Mouse (Mus musculus): ENCODE results near the gene Tbc1d4.

Gene Tbc1d4

DNA sequence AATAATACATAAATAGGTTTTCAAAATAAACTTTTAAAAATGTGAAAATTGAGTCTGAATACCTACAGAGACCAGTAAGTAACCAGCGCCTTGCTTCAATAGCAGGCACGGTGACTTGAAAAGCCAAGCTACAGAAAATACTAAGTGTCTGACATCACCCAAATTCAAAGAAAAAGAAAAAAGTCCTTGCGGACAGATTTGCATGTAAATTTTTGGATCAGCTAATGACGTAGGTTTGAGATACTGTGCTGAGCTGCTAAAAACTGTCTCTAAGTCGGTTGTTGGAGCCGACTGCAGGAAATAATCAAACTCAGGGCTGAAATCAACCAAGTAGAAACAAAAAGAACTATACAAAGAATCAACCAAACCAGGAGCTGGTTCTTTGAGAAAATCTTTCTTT is 107.1 kb downstream of the Tbc1d4 start:
- no peak for DNase-seq (ENCODE audit: inconsistent ontology term)

DNA sequence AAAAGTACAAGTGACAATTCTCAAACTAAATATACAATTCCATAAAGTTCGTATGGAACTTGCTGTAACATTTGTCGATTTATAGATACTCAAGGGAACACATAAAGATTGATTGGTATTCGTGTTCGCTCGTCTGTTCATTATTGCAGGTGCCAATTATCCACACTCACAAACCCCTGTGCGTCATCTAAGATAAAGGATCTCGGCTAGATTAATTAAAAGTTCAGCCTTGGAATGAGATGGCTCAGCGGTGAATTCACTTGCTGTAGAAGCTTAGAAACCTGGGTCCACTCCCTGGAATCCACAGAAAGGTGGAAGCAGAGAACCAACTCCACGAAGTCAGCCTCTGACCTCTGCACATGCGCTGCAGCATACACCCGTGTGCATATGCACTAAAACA is 107.5 kb downstream of the Tbc1d4 start:
- DNase-seq (ENCODE audit: inconsistent ontology term), result no peak

DNA sequence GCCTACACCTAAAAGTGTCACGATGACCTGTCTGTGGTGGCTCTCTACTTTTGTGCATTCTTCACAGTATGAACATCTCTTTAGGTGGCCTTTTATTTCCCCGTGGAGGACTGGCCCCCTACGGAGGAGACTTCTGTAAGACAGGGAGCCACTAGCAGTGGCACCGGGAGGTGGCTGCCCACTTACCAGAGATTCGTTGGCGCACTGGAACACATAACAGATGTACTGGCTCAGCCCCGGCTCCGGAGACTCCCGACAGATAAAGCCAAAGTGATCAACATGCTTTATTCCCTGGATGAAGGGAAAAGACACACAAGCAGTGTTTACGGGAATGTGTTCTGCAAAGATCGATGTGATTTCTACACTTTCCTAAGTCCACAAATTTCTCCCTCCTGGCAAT is 108.2 kb downstream of the Tbc1d4 start:
- no peak for DNase-seq (ENCODE audit: inconsistent ontology term)

DNA sequence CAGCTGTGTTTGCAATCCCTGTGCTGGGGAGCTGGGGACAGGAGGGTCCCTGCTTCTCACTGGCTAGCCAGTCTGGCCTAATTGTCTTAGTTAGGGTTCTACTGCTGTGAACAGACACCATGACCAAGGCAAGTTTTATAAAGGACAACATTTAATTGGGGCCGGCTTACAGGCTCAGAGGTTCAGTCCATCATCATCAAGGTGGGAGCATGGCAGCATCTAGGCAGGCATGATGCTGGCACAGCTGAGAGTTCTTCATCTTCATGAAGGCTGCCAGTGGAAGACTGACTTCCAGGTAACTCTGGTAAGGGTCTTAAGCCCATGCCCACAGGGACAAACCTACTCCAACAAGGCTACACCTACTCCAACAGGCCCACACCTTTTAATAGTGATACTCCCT is 109.2 kb downstream of the Tbc1d4 start:
- no peak for DNase-seq (ENCODE audit: inconsistent ontology term)

DNA sequence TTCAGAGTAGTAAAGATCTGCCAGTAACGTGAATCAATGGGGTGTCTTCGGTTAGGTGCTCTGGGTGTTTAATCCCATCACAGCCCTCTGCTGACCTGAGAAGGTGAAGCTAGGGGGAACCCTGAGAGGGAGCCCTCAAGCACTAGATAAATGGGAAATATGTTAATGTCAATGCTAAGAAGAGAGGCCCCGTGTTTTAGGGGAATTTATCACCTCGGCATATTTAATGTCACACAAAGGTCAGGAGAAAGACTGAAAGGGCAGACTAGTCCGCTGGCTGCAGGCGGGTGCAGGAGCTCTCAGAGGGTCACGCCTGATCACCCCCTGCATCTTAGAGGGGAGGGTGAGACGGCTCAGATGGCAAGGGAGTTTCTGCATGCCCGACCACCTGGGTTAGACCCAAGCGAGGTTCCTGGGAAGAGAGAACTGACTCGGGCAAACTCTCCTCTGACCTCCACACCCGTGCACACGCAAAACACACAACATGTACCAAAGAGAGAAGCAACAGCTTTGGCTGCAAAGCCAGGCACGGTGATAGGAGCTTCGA is 120.7 kb downstream of the Tbc1d4 start:
- DNase-seq (ENCODE audit: inconsistent ontology term), result no peak

DNA sequence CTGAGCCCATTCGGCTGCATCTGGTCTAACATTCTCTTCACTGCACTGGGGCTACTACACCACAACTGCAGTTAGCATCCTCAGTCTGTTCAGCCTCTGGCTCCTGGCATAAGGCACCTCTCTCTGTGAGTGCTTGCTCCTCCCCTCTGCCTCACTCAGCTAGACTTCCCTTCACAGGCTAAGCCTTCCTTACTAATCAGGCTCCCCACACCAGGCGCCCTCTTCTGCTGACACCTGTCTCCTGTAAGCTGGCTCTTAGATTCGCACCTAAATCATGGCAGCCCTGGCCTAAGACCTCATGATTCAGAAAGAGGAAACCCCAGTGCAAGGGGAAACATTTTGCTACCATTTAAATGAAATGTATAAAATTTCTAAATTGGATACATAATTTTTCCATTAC is 122.4 kb downstream of the Tbc1d4 start:
- no peak for DNase-seq (ENCODE audit: inconsistent ontology term)

DNA sequence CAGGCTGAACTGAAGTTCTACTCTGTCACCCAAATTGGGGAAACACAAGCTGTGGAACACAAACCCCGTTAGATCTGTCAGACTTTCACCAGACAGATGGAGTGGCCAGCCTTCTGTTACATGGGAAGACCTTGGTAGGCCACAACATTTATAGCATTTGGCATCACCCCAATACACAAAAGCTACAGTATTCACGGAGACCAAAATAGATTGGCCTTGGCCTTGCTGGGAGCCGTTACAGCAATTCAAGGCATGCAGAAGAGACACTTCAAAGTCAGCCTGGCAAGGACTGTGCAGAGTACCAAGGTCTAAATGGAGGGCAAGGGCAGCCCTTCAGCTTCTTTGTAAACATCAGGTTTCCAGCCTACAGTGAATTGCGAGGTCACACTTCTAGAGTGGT is 125.8 kb downstream of the Tbc1d4 start:
- peak; percentile 27 for DNase-seq (ENCODE audit: inconsistent ontology term)

DNA sequence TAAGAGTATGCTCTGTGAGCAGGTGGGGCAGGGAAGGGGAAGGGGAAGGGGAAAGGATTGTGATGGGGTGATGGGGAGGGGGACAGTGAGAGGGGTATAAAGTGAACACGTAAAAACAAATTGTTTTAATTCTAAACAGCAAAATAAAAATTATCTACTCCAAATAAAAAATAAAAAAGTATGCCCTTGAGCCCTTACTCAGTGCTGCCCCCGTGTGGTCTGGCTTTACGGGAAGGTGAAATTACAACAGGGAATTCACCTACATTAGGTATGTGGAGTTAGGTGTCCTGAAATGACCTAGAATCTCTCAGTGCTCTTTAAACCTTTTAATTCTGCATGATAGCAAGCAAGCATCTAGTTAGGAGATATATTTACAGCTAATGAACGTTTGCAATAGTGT is 126.7 kb downstream of the Tbc1d4 start:
- DNase-seq (ENCODE audit: inconsistent ontology term), result no peak

DNA sequence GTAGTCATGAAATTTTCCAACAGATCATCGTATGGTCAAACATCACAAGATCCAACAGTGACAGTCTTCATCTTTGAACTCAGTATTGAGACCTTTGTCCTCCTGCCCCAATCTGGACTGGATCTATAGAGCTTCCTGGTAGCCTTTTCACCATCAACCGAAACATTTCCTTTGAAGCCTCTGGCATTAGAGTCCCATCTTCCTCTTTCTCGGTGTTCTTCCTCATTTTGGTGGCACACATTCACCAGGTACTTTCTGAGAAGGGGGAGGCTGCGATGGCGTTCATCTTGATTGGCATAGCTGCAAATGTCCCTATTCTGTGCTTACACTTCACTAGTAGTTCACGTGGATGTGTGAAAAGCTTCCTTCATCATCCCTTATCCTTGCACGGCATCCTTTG is 127.8 kb downstream of the Tbc1d4 start:
- no peak for DNase-seq (ENCODE audit: inconsistent ontology term)

DNA sequence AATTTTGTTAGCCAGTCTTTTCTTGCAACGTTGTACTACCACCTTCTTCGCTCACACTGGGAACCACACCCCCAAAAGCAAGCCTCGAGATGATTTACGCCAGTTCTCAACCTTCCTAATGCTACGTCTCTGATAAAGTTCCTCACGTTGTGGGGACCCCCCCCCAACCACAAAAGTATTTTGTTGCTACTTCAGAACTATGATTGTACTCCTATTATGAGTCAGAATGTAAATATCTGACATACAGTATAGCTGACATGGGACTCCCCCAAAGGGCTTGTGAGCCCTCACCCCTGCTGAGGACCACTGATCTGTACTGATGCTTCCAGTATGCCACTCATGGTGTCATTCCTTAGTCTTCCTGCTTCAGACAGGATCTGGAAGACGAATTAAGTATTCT is 128.4 kb downstream of the Tbc1d4 start:
- no peak for DNase-seq (ENCODE audit: inconsistent ontology term)

DNA sequence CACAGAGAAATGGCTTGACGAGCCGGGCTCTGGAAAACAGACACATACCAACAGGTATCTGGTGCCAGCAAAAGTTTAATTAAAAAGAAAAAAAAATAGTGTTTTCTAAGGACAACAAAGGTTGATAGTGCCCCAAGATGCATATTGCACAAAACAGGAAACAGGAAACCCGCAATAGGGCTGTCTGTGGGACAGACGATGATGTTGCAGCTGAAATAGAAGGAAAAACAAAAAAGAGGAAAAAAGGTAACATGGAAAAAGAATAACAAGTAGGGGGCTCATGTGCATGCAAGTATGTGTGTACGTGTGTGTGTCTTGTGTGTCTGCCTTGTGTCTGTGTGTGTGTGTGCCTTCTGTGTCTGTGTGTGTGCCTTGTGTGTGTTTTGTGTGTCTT is 131.2 kb downstream of the Tbc1d4 start:
- no peak for DNase-seq (ENCODE audit: inconsistent ontology term)

DNA sequence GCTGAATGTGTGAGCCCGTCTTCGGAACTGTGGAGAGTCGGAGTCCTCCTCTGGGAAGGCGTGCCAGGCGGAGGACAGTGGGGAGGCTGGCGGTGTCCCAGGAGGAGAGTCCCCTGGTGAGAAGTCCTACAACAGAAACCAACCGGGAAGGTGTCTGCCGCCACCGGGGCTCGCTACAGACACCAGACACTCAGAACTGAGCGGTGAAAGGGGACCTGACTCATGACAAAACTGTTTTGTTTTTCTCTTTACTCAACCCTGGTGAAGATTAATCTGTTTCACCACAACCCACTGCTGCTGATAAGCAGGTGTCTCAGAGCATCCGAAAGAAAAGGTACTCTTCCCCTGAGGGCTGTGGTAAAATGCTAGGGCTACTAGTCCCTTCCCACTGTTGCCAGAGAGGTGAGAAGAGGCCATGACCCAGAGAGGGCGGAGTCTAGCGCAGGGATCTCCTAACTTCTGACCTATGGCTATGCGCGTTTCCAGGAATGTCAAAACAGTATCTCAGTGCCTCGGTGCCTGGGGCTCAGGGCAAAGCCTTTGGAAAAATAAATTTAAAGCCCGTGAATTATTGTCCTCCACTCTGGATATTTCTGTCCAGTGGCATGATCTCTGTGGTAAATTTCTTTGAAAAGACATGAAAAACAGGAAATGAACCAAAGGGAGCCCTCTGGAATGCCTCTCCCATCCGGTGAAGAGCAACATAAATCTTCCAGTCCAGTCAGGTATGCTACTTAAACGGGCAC is 131.7 kb downstream of the Tbc1d4 start:
- no peak for DNase-seq (ENCODE audit: inconsistent ontology term)

DNA sequence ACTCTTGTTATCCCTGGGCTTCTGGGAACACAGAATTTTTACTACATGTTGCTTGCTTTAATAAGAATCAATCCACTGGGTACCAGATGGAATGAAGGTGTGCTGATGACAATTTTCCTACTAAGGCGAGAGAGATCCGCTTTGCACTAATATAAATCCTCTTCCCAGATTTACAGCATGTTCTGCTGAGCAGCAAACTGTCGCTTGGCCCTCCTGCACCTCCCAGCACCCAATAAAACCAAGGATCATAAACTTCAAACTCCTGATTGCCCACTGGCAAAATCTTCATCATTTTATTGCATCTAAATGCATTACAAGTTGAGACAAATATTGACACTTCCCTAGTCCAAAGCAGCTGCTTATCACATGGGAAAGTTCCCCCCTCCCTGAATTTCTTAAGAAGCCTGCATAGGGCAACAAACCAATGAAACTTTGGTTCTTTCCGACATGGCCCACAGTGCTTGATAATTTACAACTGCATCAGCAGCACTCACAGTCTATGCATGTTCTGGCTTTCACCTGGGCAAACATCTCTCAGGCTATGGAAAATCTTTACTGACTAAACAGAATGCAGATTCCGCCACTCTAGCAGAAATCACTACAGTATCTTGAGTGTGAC is 139.4 kb downstream of the Tbc1d4 start:
- DNase-seq (ENCODE audit: inconsistent ontology term), result no peak

DNA sequence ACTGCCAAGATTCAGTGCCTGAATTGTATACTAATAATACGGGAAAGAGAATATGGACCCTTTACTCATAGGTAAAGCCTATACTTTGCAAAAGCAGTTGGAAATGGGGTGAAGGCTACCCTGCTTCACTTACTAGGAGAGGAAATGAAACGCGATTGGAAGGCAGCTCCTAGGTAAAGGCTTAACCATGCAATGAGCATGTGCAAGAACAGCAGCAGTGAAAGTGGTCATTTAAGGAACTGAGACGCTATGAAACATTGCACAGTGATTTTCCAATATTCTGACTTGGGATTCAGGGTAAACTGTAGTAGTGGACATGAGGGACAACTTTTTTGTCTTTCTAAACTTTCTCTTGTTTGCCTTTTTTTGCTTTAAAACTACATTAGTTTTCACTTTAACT is 140.8 kb downstream of the Tbc1d4 start:
- DNase-seq (ENCODE audit: inconsistent ontology term), result no peak

DNA sequence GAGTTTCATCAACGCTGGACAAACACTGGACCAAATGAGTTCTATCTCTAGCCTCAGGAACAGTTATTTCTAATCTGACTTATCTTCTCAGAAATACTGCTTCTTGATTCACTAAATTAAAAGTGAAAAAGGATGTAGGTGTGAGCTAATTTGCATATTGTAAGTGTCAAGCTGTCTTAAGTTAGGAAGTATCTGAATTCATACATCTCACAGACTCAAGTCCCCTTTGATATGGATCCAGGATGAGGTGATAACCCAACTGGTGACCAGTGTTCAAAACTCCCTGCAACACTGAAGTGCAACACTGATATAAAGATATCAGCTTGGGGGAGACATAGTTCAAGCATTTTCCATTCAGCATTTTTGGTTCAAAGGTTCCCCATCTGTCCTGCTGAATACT is 141.5 kb downstream of the Tbc1d4 start:
- no peak for DNase-seq (ENCODE audit: inconsistent ontology term)

DNA sequence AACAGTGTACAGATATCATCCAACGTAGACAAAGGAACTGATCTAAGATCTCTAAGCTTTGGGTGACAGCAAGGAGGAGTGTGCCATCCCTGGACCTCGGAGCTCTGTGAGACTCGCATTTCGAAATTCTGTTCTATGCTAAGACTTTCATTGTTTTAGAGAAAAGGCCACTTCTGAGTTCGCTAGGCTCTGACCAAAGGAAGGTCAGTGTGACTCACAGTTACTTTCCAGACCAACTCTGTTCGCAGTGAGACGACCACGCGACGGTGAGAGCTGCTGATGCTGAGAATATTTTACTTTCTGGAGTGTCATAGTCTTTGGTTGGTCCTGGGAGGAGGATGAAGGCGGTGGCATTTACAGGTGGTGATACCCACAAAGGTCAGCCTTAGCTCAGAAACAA is 142.5 kb downstream of the Tbc1d4 start:
- DNase-seq (ENCODE audit: inconsistent ontology term), result no peak

DNA sequence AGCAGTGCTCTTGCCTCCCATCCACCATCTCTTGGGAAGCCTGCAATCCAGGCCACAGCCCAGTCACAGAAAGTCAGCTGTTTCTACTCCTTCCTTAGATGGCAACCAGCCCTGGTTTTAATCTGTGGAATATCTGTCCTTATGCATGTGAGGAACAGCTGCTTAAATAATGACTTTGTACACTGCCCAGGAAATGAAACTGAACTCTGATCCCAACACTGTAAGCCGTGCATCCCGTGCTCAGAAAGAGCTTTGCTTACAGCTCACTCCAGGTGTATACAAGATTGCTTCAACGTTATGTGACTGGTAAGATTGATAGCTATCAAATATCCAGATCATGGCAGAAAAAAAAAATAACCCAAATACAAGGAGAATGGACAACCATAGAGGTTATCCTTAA is 143.1 kb downstream of the Tbc1d4 start:
- no peak for DNase-seq (ENCODE audit: inconsistent ontology term)

DNA sequence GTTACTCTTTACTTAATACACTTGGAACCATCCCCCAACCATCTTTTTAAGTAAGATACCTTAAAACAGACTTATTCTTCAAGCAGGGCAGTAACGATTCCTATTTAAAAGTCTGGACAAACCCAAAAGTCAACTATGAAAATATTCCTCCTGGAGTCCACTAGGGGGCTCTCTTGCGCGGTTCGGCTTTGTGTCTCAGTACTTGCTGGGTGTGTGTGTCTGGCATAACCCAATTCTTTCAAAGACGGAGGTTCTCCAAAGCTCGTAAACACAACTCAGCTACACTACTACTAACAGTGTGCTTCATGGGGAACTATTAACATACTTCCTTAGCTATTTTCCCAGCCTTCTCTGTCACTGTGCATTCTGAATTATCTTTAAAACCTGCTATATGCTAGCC is 148.2 kb downstream of the Tbc1d4 start:
- DNase-seq (ENCODE audit: inconsistent ontology term), result peak; percentile 47

DNA sequence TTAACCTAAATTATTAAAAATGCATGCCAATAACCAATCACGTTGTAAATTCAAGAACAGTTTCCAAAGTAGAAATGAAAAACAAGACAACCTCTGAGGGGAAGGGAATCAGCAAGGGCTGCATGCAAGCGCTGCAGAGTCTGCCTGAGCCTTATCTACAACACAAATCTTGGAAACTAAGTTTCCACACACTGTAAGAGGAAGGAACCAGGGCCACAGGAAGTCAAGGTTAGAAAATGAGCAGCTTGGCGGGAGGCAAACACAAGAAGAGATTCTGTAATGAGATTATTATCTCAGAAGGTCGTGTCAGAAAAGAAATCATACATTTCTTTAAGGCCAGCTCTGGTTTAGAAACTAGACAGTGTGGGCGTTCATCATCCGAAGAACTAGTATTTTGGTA is 156.1 kb downstream of the Tbc1d4 start:
- no peak for DNase-seq (ENCODE audit: inconsistent ontology term)

DNA sequence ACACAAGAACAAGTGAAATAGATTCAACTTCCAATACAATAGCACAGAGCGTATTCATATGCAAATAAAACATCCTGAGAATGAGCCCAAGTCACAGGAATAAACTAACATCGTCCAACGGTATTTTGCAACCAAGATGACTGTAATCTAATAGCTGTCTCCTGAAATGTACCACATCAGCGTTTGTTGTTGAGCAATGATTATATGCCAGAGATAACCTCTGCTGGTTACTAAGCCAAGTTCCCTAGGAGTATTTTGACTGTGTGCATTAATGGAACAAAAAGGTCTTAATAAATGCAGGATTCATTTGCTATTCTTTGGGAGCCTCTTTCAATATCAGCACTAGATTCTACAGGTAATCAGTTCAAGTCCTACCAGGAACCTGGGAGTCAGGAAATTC is 161.1 kb downstream of the Tbc1d4 start:
- no peak for DNase-seq (ENCODE audit: inconsistent ontology term)

DNA sequence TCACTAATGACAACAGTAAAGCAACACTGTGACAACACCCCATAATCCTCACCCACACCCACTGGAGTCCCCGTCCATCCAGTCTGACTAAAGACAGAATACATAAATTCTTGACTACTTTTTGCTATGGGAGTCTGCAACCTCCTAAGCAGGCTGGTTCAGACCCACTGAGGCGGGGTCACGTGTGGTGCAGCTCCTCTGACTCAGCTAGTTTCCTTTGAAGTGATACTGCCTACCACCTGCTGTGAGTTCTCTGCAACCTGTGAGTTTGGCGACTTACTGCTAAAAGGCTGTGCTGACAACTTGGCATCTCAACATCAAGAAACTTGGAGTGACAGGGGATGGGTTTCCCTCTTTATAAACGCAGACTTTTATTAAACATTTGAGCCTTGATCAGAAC is 163.8 kb downstream of the Tbc1d4 start:
- DNase-seq (ENCODE audit: inconsistent ontology term), result no peak

DNA sequence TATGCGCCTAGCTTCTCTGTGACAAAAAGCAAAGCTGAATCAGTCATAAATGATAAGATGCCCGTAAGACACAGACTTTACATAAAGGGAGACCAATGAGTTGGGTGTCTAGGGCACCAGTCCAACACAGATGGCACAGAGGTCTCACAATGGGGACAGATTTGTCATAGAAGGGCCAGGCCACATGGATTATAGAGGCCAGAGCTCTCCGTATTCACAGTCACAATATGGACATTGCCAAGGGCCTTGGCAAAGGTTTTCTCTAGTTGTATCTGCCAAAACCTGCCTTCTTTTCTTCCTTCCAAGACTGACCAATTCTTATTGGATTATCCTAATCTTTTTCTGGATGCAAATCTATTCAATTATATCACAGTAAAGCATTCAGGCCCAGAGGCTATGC is 171.1 kb downstream of the Tbc1d4 start:
- DNase-seq (ENCODE audit: inconsistent ontology term), result peak; percentile 2

DNA sequence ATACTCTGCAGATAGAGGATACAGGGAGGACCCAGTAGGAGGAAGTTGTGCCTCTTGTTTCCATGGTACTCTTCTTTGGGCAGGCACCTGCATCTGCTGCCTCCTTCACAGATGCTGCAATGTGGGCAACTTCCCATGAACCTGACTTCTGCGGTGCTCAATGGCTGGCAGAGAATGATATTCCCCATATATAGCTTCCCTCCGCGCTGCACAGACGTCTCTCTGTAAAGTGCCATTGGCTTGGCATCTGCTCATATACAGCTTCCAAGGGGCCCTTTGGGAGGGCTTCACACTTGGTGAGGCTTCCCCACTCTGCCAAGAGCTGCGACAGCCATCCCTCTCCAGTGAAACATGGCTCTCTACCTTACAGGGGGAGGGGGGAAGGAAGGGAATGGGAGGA is 178.5 kb downstream of the Tbc1d4 start:
- DNase-seq (ENCODE audit: inconsistent ontology term), result no peak

Measured in Muller cell, postnatal 12 days (primary cell).